Mouse (Mus musculus) ES-Bruce4 (cell line): ENCODE results near the gene Edil3. TPM values are rescaled to one million over a fixed set of nuclear protein-coding genes. Genes with fewer than 3 reads are reported as not detected.

Experiments
- H3K27ac ChIP-seq: 2 replicates; pipeline ENCODE4 v1.5.1; 2012; ENCODE audit warnings: low read length, inconsistent platforms; ENCODE audit not compliant: insufficient read depth
- H3K27me3 ChIP-seq: 2 replicates; pipeline ENCODE4 v1.6.1; 2012; ENCODE audit warnings: mild to moderate bottlenecking, low read length, inconsistent platforms; ENCODE audit not compliant: control insufficient read depth, poor library complexity, insufficient read depth, severe bottlenecking
- H3K36me3 ChIP-seq: 2 replicates; pipeline ENCODE4 v1.6.1; 2012; ENCODE audit warnings: inconsistent platforms, mild to moderate bottlenecking, low read length, moderate library complexity; ENCODE audit not compliant: control insufficient read depth, poor library complexity, insufficient read depth, severe bottlenecking
- H3K4me1 ChIP-seq: one replicate; pipeline ENCODE4 v1.8.1; 2011; ENCODE audit warnings: low read length; ENCODE audit not compliant: control insufficient read depth, insufficient read depth
- H3K4me3 ChIP-seq: 2 replicates; pipeline ENCODE4 v1.5.1; 2011; ENCODE audit warnings: low read depth, mild to moderate bottlenecking, low read length
- H3K9ac ChIP-seq: 2 replicates; pipeline ENCODE4 v1.6.1; 2012; ENCODE audit warnings: low read depth, mild to moderate bottlenecking, inconsistent platforms; ENCODE audit not compliant: poor library complexity, severe bottlenecking
- H3K9me3 ChIP-seq: replicated peaks from 2 replicates; pipeline ENCODE4 v1.6.1; 2012; ENCODE audit warnings: mild to moderate bottlenecking, low read length, inconsistent platforms; ENCODE audit not compliant: control insufficient read depth, poor library complexity, insufficient read depth, severe bottlenecking
- CTCF ChIP-seq: IDR thresholded peaks from one replicate; pipeline ENCODE4 v1.8.1; 2011; ENCODE audit warnings: low read depth, low read length
- EP300 ChIP-seq: IDR thresholded peaks from 2 replicates; pipeline ENCODE4 v1.6.1; 2011; ENCODE audit warnings: low read depth, low read length; ENCODE audit not compliant: insufficient read depth
- POLR2A ChIP-seq: IDR thresholded peaks from one replicate; pipeline ENCODE4 v1.8.1; 2011; ENCODE audit warnings: low read length; ENCODE audit not compliant: insufficient read depth
- polyA plus RNA-seq: library from polyadenylated mRNA; stranded (reverse); fragments of >200 nt; gene quantifications from 2 replicates; pipeline ENCODE4 v1.2.4, GENCODE M21; 2011; ENCODE audit warnings: low read depth; ENCODE audit not compliant: missing spikeins, insufficient read depth, insufficient read length

Gene Edil3
- polyA plus RNA-seq, 1 experiment = 1.0 TPM

GRCm38 (mm10) chr13:88820686-88821308, 475 bp upstream of the Edil3 start:
- Histone ChIP-seq H3K27me3 (peaks cover 5% of the 10 kb centered on the region; the same call in 1 of the 2 replicates), H3K9ac (no peak overlapping the region), H3K4me1 (peaks cover 1% of the 10 kb centered on the region), H3K27ac (no peak overlapping the region), H3K9me3 (no peaks in the 10 kb centered on the region), H3K36me3 (no peaks in the 10 kb centered on the region), H3K4me3 (peak overlapping the region; percentile 23; the same call in 1 of the 2 replicates)
- TF ChIP-seq POLR2A (no peak), CTCF (no peak), EP300 (no peak)

GRCm38 (mm10) chr13:88822332-88822895, 1.1 kb downstream of the Edil3 start:
- Histone ChIP-seq H3K4me1 (peaks cover 1% of the 10 kb centered on the region), H3K9me3 (no peaks in the 10 kb centered on the region), H3K27ac (no peak overlapping the region), H3K9ac (no peak overlapping the region), H3K36me3 (no peaks in the 10 kb centered on the region), H3K27me3 (peaks cover 5% of the 10 kb centered on the region; the same call in 1 of the 2 replicates), H3K4me3 (peak overlapping the region; percentile 81; the same call in 1 of the 2 replicates)
- TF ChIP-seq POLR2A (no peak), EP300 (no peak), CTCF (no peak)

- H3K4me3 ChIP-seq = no peak overlapping the region
- peaks cover 1% of the 10 kb centered on the region for H3K4me1 ChIP-seq
- TF ChIP-seq POLR2A (no peak), EP300 (no peak), CTCF (no peak)
- no peak overlapping the region for H3K9ac ChIP-seq
- no peaks in the 10 kb centered on the region for H3K9me3 ChIP-seq
- peaks cover 5% of the 10 kb centered on the region; the same call in 1 of the 2 replicates for H3K27me3 ChIP-seq
- H3K36me3 ChIP-seq = no peaks in the 10 kb centered on the region
- H3K27ac ChIP-seq = no peak overlapping the region
Observed at GRCm38 (mm10) chr13:88822976-88823521, 1.8 kb downstream of the Edil3 start.

- Histone ChIP-seq H3K9ac (no peak overlapping the region), H3K4me1 (peaks cover 1% of the 10 kb centered on the region), H3K4me3 (peak overlapping the region; percentile 42), H3K9me3 (no peaks in the 10 kb centered on the region), H3K36me3 (no peaks in the 10 kb centered on the region), H3K27me3 (peaks cover 5% of the 10 kb centered on the region; the same call in 1 of the 2 replicates), H3K27ac (no peak overlapping the region)
- no peak for TF ChIP-seq POLR2A
- TF ChIP-seq EP300 = no peak
- no peak for TF ChIP-seq CTCF
Observed at GRCm38 (mm10) chr13:88823522-88824419, 2.5 kb downstream of the Edil3 start.

GRCm38 (mm10) chr13:88824441-88824840, 3.2 kb downstream of the Edil3 start:
- Histone ChIP-seq H3K27me3 (peaks cover 5% of the 10 kb centered on the region; the same call in 1 of the 2 replicates), H3K27ac (no peak overlapping the region), H3K9ac (no peak overlapping the region), H3K9me3 (no peaks in the 10 kb centered on the region), H3K36me3 (no peaks in the 10 kb centered on the region), H3K4me3 (no peak overlapping the region), H3K4me1 (peaks cover 1% of the 10 kb centered on the region)
- no peak for TF ChIP-seq EP300
- TF ChIP-seq POLR2A = no peak
- no peak for TF ChIP-seq CTCF
